Mouse (Mus musculus) CH12F3 (cell line): ENCODE data around the gene Fam92b.

ENCODE experiments used
- in situ Hi-C: fragments of 300-500 bp; cut with MboI; formaldehyde crosslinking; loops from 2 replicates; pipeline ENCODE4 v1.14.3; 2020; ENCODE audit warnings: low sequenced_read_pairs

The Fam92b gene

DNA sequence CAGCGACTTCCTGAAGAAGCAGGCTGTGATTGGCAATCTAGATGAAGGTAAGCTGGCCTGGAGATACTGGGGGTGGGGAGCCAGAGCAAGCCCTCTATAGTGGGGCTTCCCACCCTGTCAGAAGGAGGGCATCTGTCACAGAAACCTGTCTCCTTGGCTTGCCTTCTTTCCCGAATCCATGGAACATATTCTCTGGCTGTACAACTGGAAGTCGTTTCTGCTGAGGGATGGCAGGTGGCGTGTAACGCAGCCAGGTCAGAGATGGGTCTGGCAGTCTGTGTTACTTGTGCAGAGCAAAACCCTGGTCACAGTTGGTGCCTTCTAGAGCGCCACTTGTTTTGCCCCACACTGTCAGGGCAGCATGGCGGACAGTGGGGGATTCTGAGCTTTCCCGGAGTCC, 16.9 kb downstream of the Fam92b start:
- in situ Hi-C loops: no loop called here

DNA sequence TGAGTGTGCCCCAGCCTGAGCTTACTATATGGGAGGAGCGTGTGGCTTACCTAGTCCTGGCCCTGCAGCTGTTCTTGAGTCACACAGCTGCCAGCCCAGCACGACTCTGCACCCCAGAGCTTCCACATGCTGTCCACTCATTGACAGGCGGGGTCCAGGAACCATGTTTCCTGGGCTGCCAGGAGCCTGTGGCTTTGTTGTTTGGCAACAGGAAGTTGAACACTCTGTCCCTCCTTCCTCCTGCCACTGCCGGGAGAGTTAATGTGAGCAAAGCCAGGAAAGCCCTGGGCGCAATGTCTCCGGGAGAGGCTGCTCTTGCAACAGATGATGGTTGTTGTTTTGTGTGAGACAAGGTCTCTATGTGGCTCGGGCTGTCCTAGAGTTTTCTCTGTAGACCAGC, 24.6 kb downstream of the Fam92b start:
- in situ Hi-C loops: no loop called here

DNA sequence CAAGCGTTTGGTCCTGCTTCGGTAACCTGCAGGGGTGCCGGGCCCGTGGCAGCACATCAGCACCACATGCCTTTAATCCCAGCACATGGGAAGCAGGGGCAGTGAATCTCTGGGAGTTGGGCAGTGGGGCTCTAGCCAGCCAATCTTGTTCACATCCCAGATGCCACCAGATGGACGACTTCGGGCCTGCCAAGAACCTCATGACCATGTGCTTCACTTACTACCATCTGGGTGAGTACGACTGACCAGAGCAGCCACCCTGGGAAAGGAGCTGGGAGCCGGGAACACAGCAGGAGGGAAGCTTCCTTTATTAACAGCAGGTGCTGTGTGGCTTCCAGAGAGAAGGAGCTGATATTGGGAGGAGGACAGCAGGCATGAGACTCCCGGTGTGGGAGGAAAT, 26.1 kb downstream of the Fam92b start:
- in situ Hi-C loops: no loop called here

DNA sequence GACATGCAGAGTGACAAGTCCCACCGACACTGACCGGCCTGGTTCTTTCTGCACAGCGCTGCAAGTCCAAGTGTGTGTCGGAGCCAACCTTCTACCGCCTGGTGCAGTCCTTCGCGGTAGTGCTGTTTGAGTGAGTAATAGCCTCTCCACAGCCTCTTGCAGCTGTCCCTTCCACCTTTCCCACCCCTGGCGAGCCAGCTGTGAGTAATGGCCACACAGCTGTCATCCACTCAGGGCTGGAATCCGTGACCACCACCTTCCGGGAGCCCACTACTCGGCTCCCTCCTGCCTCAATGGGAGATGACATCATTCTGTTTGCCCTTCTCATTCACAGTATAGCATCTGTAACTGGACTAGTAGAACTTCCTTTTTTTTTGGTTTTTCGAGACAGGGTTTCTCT, 27.2 kb downstream of the Fam92b start:
- in situ Hi-C loops: no loop called here

DNA sequence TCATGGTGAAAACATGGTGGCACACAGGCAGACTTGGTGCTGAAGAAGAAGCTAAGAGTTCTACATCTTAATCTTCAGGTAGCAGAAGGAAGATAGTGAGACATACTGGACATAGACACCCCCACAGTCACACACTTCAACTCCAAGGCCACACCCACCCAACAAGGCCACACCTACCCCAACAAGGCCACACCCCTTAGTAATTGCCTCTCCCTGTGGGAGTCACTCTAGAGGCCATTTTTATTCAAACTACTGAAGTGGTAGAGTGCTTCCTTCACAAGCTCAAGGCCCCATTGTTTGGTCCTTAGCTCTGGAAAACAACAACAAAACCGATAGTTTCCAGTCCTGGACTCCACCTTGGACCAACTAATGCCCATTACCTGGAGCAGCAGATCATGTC, 31.2 kb downstream of the Fam92b start:
- in situ Hi-C loops: no loop called here

DNA sequence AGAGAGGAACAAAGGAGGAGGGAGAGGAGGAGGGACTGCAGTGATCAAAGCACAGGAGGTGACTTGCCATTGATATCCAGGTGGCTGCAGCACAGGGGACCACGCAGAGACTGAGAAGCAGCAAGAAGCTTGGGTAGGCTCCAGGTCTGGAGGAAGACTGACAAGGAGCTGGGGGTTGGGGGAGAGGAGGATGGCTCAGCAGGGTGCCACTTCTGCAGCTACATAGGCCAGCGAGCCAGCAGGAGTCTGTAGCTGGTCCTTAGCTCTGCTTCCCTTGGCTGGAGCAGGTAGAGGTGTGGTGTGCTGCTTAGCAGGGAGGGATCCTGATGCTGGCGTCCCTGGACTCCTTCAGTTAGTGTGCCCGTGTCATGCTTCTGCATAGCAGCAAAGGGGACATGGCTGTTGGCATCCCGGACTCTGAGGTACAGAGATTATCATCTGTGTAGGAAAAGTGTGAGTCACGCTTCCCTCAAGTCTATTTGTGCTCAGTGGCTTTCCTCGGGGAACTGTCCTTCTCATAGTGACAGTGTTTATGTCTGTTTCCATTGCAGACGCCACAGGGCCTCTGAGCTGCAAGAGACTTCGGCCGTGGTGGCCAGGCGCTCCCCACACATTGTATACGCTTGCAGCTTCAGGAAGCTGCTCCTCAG, 32.5 kb downstream of the Fam92b start:
- in situ Hi-C loops: no loop called here

DNA sequence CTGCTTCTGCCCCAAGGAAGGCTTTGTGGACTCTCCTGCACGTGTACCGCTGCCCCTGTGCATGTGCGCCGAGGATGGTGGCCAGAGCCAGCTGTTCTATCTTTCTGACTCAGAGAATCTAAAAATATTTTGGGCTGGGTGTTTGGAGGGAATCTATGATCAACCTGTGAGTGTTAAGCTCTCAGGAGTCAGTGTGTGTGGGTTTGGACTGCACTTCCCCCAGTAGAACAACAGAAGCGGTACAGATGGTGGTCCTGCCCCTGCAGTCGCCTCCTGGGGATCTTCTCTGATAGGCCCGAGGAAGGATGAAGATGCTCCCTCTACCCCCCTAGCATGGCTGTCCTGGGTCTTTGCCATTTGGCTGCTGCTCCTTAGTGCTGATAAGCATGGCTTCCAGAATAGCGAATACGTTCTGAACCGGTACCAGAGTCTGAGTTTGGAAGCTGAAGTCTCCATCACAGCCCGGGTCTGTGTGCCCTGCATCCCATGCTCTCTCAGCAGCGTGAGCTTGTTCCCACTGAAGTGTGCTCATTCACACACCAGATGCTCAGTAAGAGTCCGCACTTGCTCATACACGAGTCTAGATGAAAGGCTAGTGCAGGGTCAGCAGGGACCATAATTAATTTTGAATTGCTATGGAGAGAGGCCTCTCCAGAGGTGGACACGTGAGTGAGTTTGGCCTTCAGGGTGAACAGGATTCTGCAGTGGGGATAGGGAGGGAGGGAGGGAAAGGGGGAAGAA, 33.2 kb downstream of the Fam92b start:
- in situ Hi-C loops: no loop called here

DNA sequence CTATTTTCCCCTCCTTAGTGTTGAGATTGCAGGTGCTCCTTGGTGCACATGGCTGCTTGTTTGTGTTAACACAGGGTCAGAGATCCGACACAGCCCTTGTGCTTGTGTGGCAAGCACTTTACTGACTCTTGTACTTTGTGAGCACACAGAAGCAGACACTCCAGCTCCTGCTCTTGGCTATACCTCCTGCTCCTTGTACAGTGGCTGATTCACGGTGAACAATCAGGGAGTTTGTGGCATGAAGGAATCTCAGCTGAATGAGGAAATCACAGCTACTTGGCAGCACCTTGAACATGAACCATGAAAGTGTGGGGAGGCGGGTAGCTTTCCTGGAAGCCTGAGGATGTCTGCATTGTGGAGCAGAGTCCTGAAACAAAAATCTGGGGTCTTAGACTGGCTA, 36.5 kb downstream of the Fam92b start:
- in situ Hi-C loops: no loop called here

DNA sequence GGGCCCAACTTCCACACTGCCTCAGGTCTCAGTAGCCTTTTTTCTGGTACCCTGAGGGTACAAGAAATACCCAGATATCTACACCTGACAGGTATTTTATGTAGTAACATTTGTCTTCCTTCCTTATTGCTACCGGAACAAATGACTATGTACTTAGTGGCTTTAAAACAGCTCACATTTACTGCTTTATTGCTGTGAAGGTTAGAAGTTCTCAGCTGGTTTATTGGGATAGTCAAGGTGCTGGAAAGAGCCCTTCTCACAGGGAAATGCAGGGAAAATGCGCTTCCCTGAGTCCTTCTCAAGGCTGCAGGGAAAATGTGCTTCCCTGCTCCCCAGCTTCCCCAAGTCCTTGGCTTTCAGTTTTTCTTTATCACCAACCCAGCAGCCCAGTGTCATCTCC, 38.3 kb downstream of the Fam92b start:
- in situ Hi-C loops: no loop called here

DNA sequence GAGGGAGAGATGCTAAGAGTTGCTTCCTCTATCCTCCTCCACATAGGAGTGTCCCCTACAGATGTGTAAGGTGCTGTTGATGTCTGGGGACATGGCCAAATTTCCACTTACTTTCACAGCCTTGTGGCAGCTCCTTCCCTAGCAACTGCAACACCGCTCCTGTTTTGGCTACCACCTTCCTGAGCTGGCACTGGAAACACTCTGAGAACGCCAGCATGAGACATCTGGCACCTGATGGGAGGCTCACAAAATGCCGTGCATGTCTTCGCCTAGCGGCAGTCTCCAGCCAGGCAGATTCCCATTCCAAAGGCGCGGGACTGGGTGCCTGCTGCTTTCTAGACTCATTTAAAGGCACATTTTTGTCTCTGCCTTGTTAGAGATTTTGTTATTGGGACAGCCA, 40.6 kb downstream of the Fam92b start:
- in situ Hi-C loops: no loop called here

DNA sequence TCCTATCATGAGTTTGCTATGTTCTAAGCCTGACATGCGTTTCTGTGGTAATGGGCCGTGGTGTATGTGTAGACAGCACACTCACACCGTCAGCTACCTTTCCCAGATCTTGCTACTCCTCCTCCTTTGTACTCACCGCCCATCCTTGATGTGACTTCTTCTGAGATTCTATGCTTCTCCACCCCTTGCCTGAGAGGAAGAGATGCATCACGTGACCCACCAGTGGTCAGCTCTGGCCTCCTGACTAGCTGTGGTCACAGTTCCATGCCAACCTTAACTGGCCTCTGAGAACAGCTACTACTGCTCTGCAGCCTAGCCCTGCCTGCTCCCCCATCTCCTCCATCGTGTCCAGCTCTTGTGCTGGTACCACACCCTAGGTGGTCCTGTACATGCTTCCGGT, 41.6 kb downstream of the Fam92b start:
- in situ Hi-C loops: no loop called here

DNA sequence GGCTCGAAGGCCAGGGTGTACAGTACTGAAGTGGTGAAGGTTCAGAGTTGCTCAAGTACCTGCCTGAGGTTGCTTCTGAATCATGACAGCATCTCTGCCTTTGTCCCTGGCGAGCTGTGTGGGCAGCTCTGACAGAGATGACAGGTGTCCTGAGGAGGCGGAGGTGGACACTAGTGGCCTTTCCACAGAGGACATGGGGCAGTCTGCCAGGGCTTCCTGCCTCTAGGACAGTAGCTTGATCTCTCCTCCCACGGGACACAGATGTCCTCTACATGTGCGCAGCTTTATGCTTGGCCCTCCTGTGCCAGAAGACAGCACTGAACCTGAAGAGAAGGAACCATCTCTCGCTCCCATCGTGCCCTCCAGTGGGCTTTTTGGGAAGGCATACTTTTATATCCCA, 44.1 kb downstream of the Fam92b start:
- in situ Hi-C loops: no loop called here

DNA sequence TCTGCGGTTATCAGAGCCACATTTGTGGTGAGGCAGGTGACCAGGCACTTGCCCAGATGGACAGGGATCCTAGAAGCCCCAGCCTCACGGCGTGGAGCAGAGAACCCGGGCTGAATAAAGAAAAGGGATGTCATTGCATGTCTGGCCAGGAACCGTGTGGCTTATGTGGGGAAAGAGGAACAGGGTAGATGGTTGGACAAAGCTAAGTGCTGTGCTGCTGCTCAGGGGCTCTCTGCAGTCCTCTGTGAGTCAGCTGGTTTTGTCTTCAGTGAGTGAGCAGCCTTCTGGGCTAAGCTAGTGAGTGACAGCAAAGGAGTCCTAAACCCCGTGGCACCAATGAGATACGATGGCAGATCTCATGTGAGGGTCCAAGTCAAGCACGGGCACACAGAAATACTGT, 46.1 kb downstream of the Fam92b start:
- in situ Hi-C loops: no loop called here

DNA sequence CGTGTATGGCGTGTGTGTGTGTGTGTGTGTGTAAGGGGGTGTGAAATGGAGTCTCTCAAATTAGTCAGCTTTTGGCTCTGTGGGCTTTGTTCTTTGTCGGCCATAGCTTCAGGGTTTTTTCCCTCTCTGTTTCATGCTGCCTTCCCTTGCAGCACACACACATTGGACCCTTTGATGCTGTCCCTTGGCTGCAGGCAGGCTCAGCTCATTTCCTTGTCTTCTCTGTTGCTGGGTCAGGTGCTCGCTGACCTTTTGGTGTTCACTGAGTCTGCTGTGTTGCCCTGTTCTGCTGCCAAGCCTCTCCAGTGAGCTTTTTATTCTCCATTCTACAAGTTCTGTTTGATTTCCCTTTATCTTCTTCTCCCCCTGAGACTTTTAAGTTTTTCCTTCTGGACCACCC, 47.7 kb downstream of the Fam92b start:
- in situ Hi-C loops: no loop called here

DNA sequence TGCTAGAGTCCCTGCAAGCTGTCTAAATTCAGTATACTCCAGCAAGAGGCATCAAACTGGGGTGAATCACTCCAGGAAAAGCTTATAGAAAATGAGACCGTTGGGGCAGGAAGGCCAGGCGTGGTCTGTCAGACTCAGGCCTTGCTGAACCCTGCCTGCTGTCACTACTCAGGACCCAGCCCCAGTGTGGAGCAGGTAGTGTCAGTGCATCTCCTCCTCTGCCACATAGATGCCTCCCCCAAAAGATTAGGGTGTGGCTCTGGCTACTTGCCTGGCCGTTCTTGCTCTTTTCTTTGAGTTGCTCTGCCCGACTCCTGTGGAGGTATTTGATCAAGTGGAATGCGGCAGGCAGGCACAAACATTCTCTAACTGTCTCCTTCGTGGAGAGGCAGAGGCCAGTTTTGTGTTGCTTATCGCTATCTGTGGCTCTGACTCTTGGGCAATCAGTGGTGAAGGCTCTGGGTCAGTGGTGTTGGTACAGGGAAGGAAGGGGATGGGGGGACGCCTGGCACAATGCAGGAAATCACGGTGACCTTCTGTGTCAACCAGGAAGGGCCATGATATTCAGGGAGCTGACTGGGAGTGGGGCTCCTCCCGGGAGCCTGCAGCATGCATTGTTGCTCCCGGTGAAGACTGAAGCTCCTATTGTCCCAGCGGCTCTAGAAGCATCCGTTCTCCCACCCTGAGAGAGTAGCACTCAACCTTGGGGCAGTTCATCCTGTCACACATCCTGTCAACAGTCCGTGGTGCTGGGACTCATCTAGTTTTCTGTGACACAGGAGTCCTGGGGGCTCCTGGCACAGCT, 50.7 kb downstream of the Fam92b start:
- in situ Hi-C loops: no loop called here

DNA sequence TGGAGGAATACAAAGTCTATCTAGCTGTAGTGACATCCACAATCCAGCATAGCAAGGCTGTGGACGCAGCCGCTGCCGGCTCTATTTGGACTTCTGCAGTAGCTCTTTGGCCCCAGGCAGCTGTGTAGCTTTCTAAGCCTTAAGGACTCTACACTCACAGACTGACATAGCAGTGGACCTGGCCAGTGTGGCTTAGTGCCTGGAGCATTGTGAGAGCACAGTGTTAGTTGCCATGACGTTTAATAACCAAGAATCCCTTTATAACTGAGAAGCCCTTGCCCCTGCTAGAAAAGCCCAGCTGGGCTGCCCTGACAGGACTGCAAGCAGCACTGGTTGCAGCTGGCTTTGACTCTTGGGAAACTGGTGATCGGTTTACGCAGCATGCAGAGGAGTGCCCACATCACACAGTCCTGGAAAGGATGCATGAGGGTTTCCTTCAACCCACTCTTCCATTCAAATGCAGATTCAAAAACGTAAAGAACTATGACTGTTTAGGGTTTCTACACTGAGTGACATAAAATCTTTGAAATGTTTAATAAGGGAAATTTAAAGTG, 52.4 kb downstream of the Fam92b start:
- in situ Hi-C loops: no loop called here

DNA sequence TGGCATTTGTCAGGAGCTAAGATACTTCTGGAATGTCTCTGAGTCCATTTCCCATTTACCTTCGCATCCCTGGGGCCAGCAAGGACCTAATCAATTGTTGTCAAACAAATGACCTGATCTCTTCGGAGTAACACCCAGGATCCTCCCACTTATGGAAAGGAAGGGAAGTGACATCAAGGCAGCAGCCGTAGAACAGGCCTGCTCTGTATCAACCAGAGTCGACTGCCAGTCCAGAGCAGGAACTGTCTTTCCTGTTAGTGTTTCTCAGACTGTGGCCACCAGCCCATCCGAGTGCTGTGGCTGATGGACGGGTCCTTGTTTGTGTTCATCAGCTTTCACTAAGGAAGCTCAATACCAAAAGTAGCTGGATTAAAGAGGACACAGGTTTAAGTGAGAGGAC, 53.0 kb downstream of the Fam92b start:
- in situ Hi-C loops: no loop called here

DNA sequence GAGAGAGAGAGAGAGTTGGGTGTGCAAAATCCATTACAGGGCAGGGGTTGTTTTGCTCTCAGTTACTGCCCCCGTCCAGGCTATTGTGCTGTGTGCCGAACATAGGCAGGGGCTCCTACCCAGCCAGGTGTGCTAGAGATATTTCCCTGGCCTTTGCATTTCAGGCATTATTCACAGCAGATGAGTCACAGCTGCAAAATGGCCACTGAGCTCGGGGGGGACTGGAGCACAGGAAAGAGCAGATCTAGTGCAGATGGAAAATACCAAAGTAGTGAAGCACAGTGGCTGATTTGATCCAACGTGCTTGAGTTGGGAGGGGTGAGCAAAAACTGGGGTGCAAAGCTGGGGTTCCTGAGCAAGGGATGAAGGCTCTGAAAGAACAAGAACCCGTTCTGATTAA, 56.3 kb downstream of the Fam92b start:
- in situ Hi-C loops: no loop called here

DNA sequence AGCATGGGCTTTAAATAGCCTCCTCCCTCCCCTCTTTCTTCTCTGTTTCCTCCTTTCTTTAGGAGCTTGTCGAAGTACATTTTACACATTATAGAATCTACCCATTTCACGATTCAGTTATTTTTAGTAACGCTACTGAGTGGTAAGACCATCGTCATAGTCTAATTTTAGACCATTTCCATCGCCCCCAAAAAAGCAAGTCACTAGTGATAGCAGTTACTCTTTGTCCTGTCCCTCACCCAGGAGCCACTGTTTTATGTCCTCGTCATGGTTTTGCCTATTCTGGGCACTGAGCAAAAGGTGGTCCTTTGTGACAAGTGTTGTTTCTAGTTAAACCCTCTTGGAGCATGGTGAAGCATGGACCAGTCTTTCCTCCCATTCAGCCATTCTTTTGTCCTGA, 57.3 kb downstream of the Fam92b start:
- in situ Hi-C loops: no loop called here

DNA sequence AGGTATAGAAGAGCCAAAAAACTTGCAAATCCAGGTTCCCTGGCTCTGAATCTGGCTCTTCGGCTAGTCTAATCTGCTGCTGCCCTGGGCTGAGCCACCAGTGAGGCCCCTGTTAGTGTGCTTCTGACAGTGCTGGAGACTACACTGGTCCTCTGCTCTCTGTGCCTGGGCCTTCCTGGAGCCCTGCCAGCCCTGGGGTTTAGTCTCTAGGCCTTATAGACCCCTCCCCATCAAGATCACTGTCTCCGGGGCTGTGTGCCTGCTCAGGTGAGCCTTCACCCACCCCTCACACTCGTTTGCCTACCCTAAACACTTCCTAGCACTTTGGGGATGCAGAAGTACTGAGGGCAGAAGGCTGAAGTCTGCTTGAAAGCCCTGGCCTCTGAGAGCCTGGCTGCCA, 57.8 kb downstream of the Fam92b start:
- in situ Hi-C loops: no loop called here

DNA sequence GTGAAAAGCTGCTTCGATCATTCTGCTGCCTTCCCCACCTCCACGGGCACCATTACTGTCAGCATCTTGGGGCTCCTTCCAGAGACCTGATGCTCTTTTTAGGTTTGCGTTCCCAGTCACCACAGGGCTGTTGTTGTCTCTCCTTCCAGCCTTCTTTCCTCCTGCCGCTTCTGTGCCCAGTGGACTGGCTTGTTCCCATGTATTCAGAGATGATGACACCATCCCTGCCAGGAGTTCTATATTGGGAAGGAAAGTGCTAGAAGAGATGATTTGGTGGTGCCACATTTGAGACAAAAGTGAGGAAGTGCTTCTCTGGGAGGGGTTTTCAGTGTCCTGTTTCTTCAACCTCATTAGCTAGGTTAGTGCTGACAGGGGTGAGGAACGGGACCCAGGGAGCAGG, 58.4 kb downstream of the Fam92b start:
- in situ Hi-C loops: no loop called here

DNA sequence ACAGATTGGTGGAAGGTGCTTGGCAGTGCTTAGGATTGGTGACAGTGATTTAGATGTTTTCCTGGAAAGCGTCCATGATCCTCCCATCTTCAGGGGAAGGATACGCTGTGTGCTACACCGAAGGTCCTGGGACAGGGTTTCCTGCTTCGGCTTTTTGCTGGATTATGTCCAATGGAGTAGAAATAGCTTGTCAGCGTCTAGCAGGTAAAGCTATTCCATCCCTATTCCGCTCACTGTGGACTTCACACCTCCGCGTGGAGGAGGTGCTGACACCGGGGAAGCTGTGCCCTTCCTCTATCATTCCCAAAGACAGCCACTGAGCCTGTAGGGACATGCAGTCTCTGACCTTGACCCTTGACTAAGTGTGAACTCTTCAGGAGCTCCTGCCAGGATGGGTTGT, 59.1 kb downstream of the Fam92b start:
- in situ Hi-C loops: no loop called here
